ENCODE assay signal across 10 mouse cellular contexts in the genomic region with DNA sequence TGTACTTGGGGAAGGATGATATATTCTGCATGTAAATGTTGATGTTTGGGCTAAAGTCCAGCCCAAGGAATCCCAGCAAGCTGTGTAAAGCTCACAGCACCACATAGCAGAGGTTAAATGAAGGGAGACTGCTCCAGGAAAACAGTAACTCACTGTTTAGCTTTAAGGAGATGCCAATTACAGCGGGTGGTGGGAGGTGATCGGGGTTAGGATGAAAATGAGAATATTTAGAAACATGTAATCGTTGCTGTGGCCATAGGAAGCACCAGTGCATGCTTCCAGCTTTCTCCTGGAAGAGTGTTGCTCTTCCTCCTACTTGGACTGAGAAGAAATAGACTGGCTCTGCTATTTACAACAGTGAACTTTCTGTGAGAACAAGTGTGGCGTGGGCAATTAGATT.
DNase-seq lines count a peak whose midpoint lies in the region; ATAC-seq and TF ChIP-seq lines count a peak whose summit lies in the region.
"Had no signal": no experiment of that assay in that cellular context is flagged by ENCODE, and none has a peak within 500 bp of the region (broad histone marks: within the 10 kb centered on the region; RNA-seq: fewer than 3 reads in every experiment).

No protein-coding gene starts in this region.

- no peak for TF ChIP-seq EP300 in liver, postnatal 0 days (IDR thresholded peaks at IDR 0.05; ENCODE audit: low read depth)

- no peaks in the 10 kb centered on the region for H3K9me3 ChIP-seq in forebrain, postnatal 0 days (ENCODE audit: low read length)
- no peaks in the 10 kb centered on the region for H3K9me3 ChIP-seq in liver, postnatal 0 days (ENCODE audit: low read length)

- H3K36me3 ChIP-seq in forebrain, postnatal 0 days (ENCODE audit: insufficient read depth) = no peaks in the 10 kb centered on the region
- peaks cover 8% of the 10 kb centered on the region for H3K36me3 ChIP-seq in liver, postnatal 0 days (replicated peaks; ENCODE audit: insufficient read depth, low read length)

- H3K27me3 ChIP-seq in forebrain, postnatal 0 days (ENCODE audit: insufficient read depth, low read length) = no peaks in the 10 kb centered on the region
- no peaks in the 10 kb centered on the region for H3K27me3 ChIP-seq in liver, postnatal 0 days (ENCODE audit: insufficient read depth, low read length)

- ATAC-seq in forebrain, postnatal 0 days = 0 out of 2 replicates have a peak, but pooled peaks have one; percentile 28
- ATAC-seq in liver, postnatal 0 days = no peak

- H3K27ac ChIP-seq in gastrocnemius, adult 2 months = peak overlapping the region; percentile 83
- H3K27ac ChIP-seq in forebrain, postnatal 0 days (ENCODE audit: low read depth, low read length) = peak overlapping the region; percentile 46
- peak overlapping the region; percentile 51; the same call in 1 of the 2 replicates for H3K27ac ChIP-seq in liver, postnatal 0 days (ENCODE audit: low read depth)

- peaks cover 17% of the 10 kb centered on the region for H3K4me1 ChIP-seq in forebrain, postnatal 0 days (ENCODE audit: insufficient read depth)
- H3K4me1 ChIP-seq in liver, postnatal 0 days (ENCODE audit: insufficient read depth) = peaks cover 84% of the 10 kb centered on the region

- peak; percentile 8 for DNase-seq in gastrocnemius, adult 2 months
- no peak for DNase-seq in gastrocnemius, postnatal 10 days
- DNase-seq in Muller cell, postnatal 12 days (ENCODE audit: inconsistent ontology term) = peak; percentile 69
- no peak for DNase-seq in forebrain, postnatal 0 days
- no peak for DNase-seq in liver, postnatal 0 days
- DNase-seq in thymus, postnatal 14 days = no peak
- no peak for DNase-seq in c-Kit-positive CD71-positive TER-119-positive erythroid progenitor cells, embryonic 14.5 days (ENCODE audit: low spot score)
- DNase-seq in embryo, embryonic 11 days = no peak
- DNase-seq: adrenal gland, postnatal 10 days; thymus, postnatal 36 days had no signal

- intact Hi-C loops in gastrocnemius, adult 2 months (cut with DNase I) = no loop called here

- WGBS in forebrain, postnatal 0 days = 5% methylated on average over 4 of the region's 4 CpGs
- 39% methylated on average over 4 of the region's 4 CpGs for WGBS in liver, postnatal 0 days (ENCODE audit: insufficient replicate concordance)

- peak overlapping the region; percentile 18; the same call in 1 of the 2 replicates for H3K4me2 ChIP-seq in forebrain, postnatal 0 days (ENCODE audit: low read depth)
- H3K4me2 ChIP-seq in liver, postnatal 0 days (ENCODE audit: low read depth, low read length) = no peak overlapping the region

- H3K9ac ChIP-seq in forebrain, postnatal 0 days = 0 out of 2 replicates have a peak overlapping the region, but pooled peaks have one; percentile 10
- no peak overlapping the region for H3K9ac ChIP-seq in liver, postnatal 0 days (replicated peaks)

- peak overlapping the region; percentile 61 for H3K4me3 ChIP-seq in gastrocnemius, adult 2 months
- H3K4me3 ChIP-seq in forebrain, postnatal 0 days (ENCODE audit: low read depth, low read length) = no peak overlapping the region
- no peak overlapping the region for H3K4me3 ChIP-seq in liver, postnatal 0 days (ENCODE audit: low read depth, low read length)

- TF ChIP-seq CTCF in gastrocnemius, adult 2 months (IDR thresholded peaks at IDR 0.05) = no peak
- no peak for TF ChIP-seq CTCF in forebrain, postnatal 0 days (IDR thresholded peaks at IDR 0.05; ENCODE audit: low read depth)
- TF ChIP-seq CTCF in liver, postnatal 0 days (IDR thresholded peaks at IDR 0.05; ENCODE audit: low read depth) = no peak

Comparison
In these comparisons a context has a peak if more than half of its experiments do, and no peak if none do; other contexts are left out.
1. DNase-seq: peak in gastrocnemius, adult 2 months (single experiment) and Muller cell, postnatal 12 days (single experiment); none in gastrocnemius, postnatal 10 days (single experiment), forebrain, postnatal 0 days (single experiment), liver, postnatal 0 days (single experiment), thymus, postnatal 14 days (single experiment), c-Kit-positive CD71-positive TER-119-positive erythroid progenitor cells, embryonic 14.5 days (single experiment) and embryo, embryonic 11 days (single experiment).
2. Peak in every context shown above with its lines, with median percentiles within 50 percentile points of each other: H3K27ac ChIP-seq.